Mouse (Mus musculus): ENCODE measurements at regions not wholly inside any gene's neighbourhood (a gene's known extent, or its start where the extent isn't known, plus 50 kb on each side); places are given as distances from the start of the nearest gene placed in this dataset.

GRCm38 (mm10) chr2:61295261-61295964 is 283.0 kb upstream of the Tank start:
- no peak for TF ChIP-seq POLR2A (IDR thresholded peaks at IDR 0.05; ENCODE audit: low read depth, low read length)
- no peak for TF ChIP-seq CTCF (conservative IDR thresholded peaks at IDR 0.05; ENCODE audit: insufficient read depth, insufficient read length, low read depth, low read length)

Measured in kidney, adult 2 months (tissue).